Mouse (Mus musculus) limb, embryonic 15.5 days (tissue): ENCODE data around the gene Acvrl1. TPM values are rescaled to one million over a fixed set of nuclear protein-coding genes. Genes with fewer than 3 reads are reported as not detected.

Experiments used
- ATAC-seq: fragments of 200-750 bp; cut with Nextera tagmentation; 2 replicates; pipeline ENCODE4 v1.8.0; 2017; ENCODE audit warnings: low read depth, moderate TSS enrichment; ENCODE audit not compliant: insufficient number of reproducible peaks, low FRiP score, low TSS enrichment
- H3K27ac ChIP-seq: fragments of 300-500 bp; sonication (generic); 2 replicates; pipeline ENCODE4 v1.5.1; 2015; ENCODE audit warnings: moderate library complexity, mild to moderate bottlenecking, inconsistent platforms
- H3K27me3 ChIP-seq: fragments of 300-500 bp; sonication (generic); 2 replicates; pipeline ENCODE4 v1.6.1; 2015; ENCODE audit warnings: inconsistent platforms
- H3K36me3 ChIP-seq: fragments of 300-500 bp; sonication (generic); 2 replicates; pipeline ENCODE4 v1.6.1; 2015; ENCODE audit warnings: inconsistent platforms
- H3K4me1 ChIP-seq: fragments of 300-500 bp; sonication (generic); 2 replicates; pipeline ENCODE4 v1.6.1; 2015; ENCODE audit warnings: inconsistent platforms
- H3K4me2 ChIP-seq: fragments of 300-500 bp; sonication (generic); 2 replicates; pipeline ENCODE4 v1.6.1; 2015; ENCODE audit warnings: mild to moderate bottlenecking, inconsistent platforms
- H3K4me3 ChIP-seq: fragments of 300-500 bp; sonication (generic); 2 replicates; pipeline ENCODE4 v1.5.1; 2015; ENCODE audit warnings: mild to moderate bottlenecking, inconsistent platforms
- H3K9ac ChIP-seq: fragments of 300-500 bp; sonication (generic); 2 replicates; pipeline ENCODE4 v1.6.1; 2015; ENCODE audit warnings: inconsistent platforms
- H3K9me3 ChIP-seq: fragments of 300-500 bp; sonication (generic); 2 replicates; pipeline ENCODE4 v1.6.1; 2016; ENCODE audit warnings: inconsistent platforms
- WGBS: fragments of 180-500 bp; shearing (Covaris S2); methylation state at CpG from one replicate; pipeline ENCODE4 v1.1.7; 2015; 5-methylcytosine and 5-hydroxymethylcytosine counted together
- microRNA-seq: library from miRNA; unstranded; fragments of <30 nt; microRNA quantifications from one replicate; pipeline ENCODE4, GENCODE M21; 2016
- polyA plus RNA-seq: library from polyadenylated mRNA; unstranded; fragments of >200 nt; fragmentation: Nextera tagmentation; extraction: Ambion mirVana; gene quantifications from 2 replicates; pipeline ENCODE4 v1.2.1, GENCODE M21; 2015

Gene Acvrl1
- polyA plus RNA-seq, 1 experiment from 2014 or later = 16.3 TPM

GRCm38 (mm10) chr15:101189981-101190761 lies 61.8 kb downstream of the Acvrl1 start:
- H3K4me3 ChIP-seq = no peak overlapping the region
- H3K27me3 ChIP-seq = no peaks in the 10 kb centered on the region
- no peak overlapping the region for H3K4me2 ChIP-seq
- no peak for ATAC-seq
- WGBS = 64% methylated on average over 10 of the region's 10 CpGs
- no peak overlapping the region for H3K9ac ChIP-seq
- peaks cover 17% of the 10 kb centered on the region for H3K36me3 ChIP-seq
- no peaks in the 10 kb centered on the region for H3K9me3 ChIP-seq
- no peak overlapping the region for H3K27ac ChIP-seq
- H3K4me1 ChIP-seq = peaks cover 28% of the 10 kb centered on the region

- H3K36me3 ChIP-seq = peaks cover 23% of the 10 kb centered on the region
- H3K27ac ChIP-seq = no peak overlapping the region
- H3K9ac ChIP-seq = no peak overlapping the region
- H3K4me1 ChIP-seq = peaks cover 28% of the 10 kb centered on the region
- H3K4me2 ChIP-seq = no peak overlapping the region
- H3K27me3 ChIP-seq = no peaks in the 10 kb centered on the region
- ATAC-seq = no peak
- no peaks in the 10 kb centered on the region for H3K9me3 ChIP-seq
- 56% methylated on average over 5 of the region's 5 CpGs for WGBS
- H3K4me3 ChIP-seq = no peak overlapping the region
Observed at GRCm38 (mm10) chr15:101190762-101191150, 62.4 kb downstream of the Acvrl1 start.

GRCm38 (mm10) chr15:101191459-101192259 lies 63.3 kb downstream of the Acvrl1 start:
- Histone ChIP-seq H3K4me3 (no peak overlapping the region), H3K4me2 (no peak overlapping the region), H3K27me3 (no peaks in the 10 kb centered on the region), H3K9ac (no peak overlapping the region), H3K9me3 (no peaks in the 10 kb centered on the region), H3K4me1 (peaks cover 28% of the 10 kb centered on the region), H3K36me3 (peaks cover 32% of the 10 kb centered on the region), H3K27ac (peak overlapping the region; percentile 58)
- 35% methylated on average over 13 of the region's 13 CpGs for WGBS
- no peak for ATAC-seq

- 46% methylated on average over 7 of the region's 7 CpGs for WGBS
- no peak overlapping the region for H3K9ac ChIP-seq
- no peak for ATAC-seq
- peak overlapping the region; percentile 12 for H3K27ac ChIP-seq
- H3K4me2 ChIP-seq = no peak overlapping the region
- H3K36me3 ChIP-seq = peaks cover 37% of the 10 kb centered on the region
- peaks cover 28% of the 10 kb centered on the region for H3K4me1 ChIP-seq
- H3K4me3 ChIP-seq = no peak overlapping the region
- H3K9me3 ChIP-seq = no peaks in the 10 kb centered on the region
- no peaks in the 10 kb centered on the region for H3K27me3 ChIP-seq
Observed at GRCm38 (mm10) chr15:101192260-101192640, 63.9 kb downstream of the Acvrl1 start.

GRCm38 (mm10) chr15:101192651-101193050 lies 64.3 kb downstream of the Acvrl1 start:
- Histone ChIP-seq H3K27ac (peak overlapping the region; percentile 12), H3K9ac (no peak overlapping the region), H3K4me3 (no peak overlapping the region), H3K4me1 (peaks cover 28% of the 10 kb centered on the region), H3K36me3 (peaks cover 39% of the 10 kb centered on the region), H3K9me3 (no peaks in the 10 kb centered on the region), H3K27me3 (no peaks in the 10 kb centered on the region), H3K4me2 (no peak overlapping the region)
- ATAC-seq = no peak
- 86% methylated on average over 7 of the region's 7 CpGs for WGBS

DNA sequence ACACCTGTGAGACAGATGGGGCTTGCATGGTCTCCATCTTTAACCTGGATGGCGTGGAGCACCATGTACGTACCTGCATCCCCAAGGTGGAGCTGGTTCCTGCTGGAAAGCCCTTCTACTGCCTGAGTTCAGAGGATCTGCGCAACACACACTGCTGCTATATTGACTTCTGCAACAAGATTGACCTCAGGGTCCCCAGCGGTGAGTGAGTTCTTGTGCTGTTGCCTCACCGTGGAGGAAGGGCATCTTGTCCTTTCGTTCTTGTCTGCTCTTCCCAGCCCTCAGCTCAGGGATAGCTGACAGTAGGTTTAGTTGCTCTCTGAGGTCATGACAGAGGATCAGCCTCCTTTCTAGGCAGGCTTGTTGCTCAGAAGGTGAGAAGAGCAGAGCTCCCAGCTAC lies 65.6 kb downstream of the Acvrl1 start:
- 94% methylated on average over 6 of the region's 6 CpGs for WGBS
- Histone ChIP-seq H3K27ac (no peak overlapping the region), H3K27me3 (no peaks in the 10 kb centered on the region), H3K36me3 (peaks cover 48% of the 10 kb centered on the region), H3K9ac (no peak overlapping the region), H3K4me2 (no peak overlapping the region), H3K9me3 (no peaks in the 10 kb centered on the region), H3K4me3 (no peak overlapping the region), H3K4me1 (peaks cover 25% of the 10 kb centered on the region)
- no peak for ATAC-seq

Small RNAs within 50 kb of the gene (microRNA-seq; reads per million reads assigned to microRNA genes)
- gene Mir6962 = 1.6 reads per million

Other genes starting within 250 kb of the Acvrl1 start
- not detected in 2 replicates for gene Gm47841, start 81.1 kb upstream of the Acvrl1 start, polyA plus RNA-seq
- 0.09 and 0.12 TPM in 2 replicates for gene Fignl2, start 50.0 kb upstream of the Acvrl1 start, polyA plus RNA-seq
- gene Ankrd33, start 12.8 kb upstream of the Acvrl1 start, polyA plus RNA-seq = not detected in 2 replicates
- 8.4 and 10.9 TPM in 2 replicates for gene Acvr1b, start 45.5 kb downstream of the Acvrl1 start, polyA plus RNA-seq
- gene Grasp, start 95.7 kb downstream of the Acvrl1 start, polyA plus RNA-seq = 5.3 and 7.2 TPM in 2 replicates
- 14.7 and 18.4 TPM in 2 replicates for gene Nr4a1, start 125.7 kb downstream of the Acvrl1 start, polyA plus RNA-seq
- gene Atg101, start 155.8 kb downstream of the Acvrl1 start, polyA plus RNA-seq = 69.7 and 69.9 TPM in 2 replicates
- gene 6030408B16Rik, start 164.7 kb downstream of the Acvrl1 start, polyA plus RNA-seq = 0.50 and 0.84 TPM in 2 replicates
- 22.6 and 25.3 TPM in 2 replicates for gene Krt80, start 241.6 kb downstream of the Acvrl1 start, polyA plus RNA-seq